Mouse (Mus musculus) neural tube, embryonic 11.5 days (tissue): ENCODE measurements around the gene Cyp4a12a. TPM values are rescaled to one million over a fixed set of nuclear protein-coding genes. Genes with fewer than 3 reads are reported as not detected.
"Not testable (repeated sequence)": the region's sequence is repeated elsewhere in the genome, so short reads cannot be mapped to it uniquely, and the experiment has no call there.

Source experiments
- ATAC-seq: fragments of 200-750 bp; cut with Nextera tagmentation; 2 replicates; pipeline ENCODE4 v1.8.0; 2017; ENCODE audit warnings: moderate number of reproducible peaks, mild to moderate bottlenecking, moderate TSS enrichment, moderate library complexity; ENCODE audit not compliant: insufficient read depth, low FRiP score, low TSS enrichment
- DNase-seq: peaks from one replicate; pipeline ENCODE4 v3.0.0-alpha.2; 2015; ENCODE audit warnings: low spot score
- H3K27ac ChIP-seq: fragments of 300-500 bp; sonication (generic); 2 replicates; pipeline ENCODE4 v1.5.1; 2014; ENCODE audit warnings: low read depth, mild to moderate bottlenecking, low read length
- H3K27me3 ChIP-seq: fragments of 300-500 bp; sonication (generic); 2 replicates; pipeline ENCODE4 v1.6.1; 2014; ENCODE audit warnings: mild to moderate bottlenecking, low read length, mixed read lengths; ENCODE audit not compliant: control insufficient read depth, insufficient read depth
- H3K36me3 ChIP-seq: fragments of 300-500 bp; sonication (generic); 2 replicates; pipeline ENCODE4 v1.6.1; 2014; ENCODE audit warnings: mild to moderate bottlenecking, low read length, moderate library complexity, mixed read lengths; ENCODE audit not compliant: control insufficient read depth, insufficient read depth
- H3K4me1 ChIP-seq: fragments of 300-500 bp; sonication (generic); 2 replicates; pipeline ENCODE4 v1.6.1; 2014; ENCODE audit warnings: low read length, mixed read lengths; ENCODE audit not compliant: control insufficient read depth, insufficient read depth
- H3K4me2 ChIP-seq: fragments of 300-500 bp; sonication (generic); 2 replicates; pipeline ENCODE4 v1.6.1; 2014; ENCODE audit warnings: low read depth, mild to moderate bottlenecking, moderate library complexity
- H3K4me3 ChIP-seq: fragments of 300-500 bp; sonication (generic); 2 replicates; pipeline ENCODE4 v1.5.1; 2014; ENCODE audit warnings: low read depth, low read length
- H3K9ac ChIP-seq: fragments of 300-500 bp; sonication (generic); 2 replicates; pipeline ENCODE4 v1.6.1; 2014; ENCODE audit warnings: mild to moderate bottlenecking, low read length
- H3K9me3 ChIP-seq: fragments of 300-500 bp; sonication (generic); 2 replicates; pipeline ENCODE4 v1.6.1; 2016; ENCODE audit warnings: low read length; ENCODE audit not compliant: control insufficient read depth
- polyA plus RNA-seq: library from polyadenylated mRNA; unstranded; fragments of >200 nt; fragmentation: Nextera tagmentation; extraction: Ambion mirVana; gene quantifications from 2 replicates; pipeline ENCODE4 v1.2.1, GENCODE M21; 2014

The Cyp4a12a gene
- polyA plus RNA-seq, 1 experiment from 2014 or later = not detected

DNA sequence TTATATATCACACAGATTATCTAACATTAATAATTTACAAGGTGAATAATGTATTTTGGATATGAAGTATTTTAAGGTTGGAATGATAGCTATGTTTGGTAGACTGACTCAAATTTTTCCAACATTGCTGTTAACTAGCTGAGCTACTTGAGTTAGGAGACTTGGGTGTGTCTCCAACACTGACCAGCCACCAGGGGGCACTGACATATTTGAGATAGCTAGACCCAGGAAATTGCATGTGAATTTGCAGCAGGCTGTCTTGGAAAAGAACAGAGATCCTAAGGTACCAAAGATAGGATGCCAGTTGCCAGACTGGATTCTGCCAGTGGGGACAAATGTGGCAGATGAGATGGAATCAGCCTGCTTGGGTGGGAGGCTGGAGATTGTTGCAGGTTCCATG lies 69.2 kb downstream of the Cyp4a12a start:
- not testable (repeated sequence) for H3K9ac ChIP-seq, DNase-seq, H3K4me1 ChIP-seq, H3K27ac ChIP-seq, H3K27me3 ChIP-seq, H3K4me2 ChIP-seq, H3K36me3 ChIP-seq, H3K9me3 ChIP-seq, H3K4me3 ChIP-seq
- peak; percentile 41; the same call in 1 of the 2 replicates for ATAC-seq

Other genes starting within 250 kb of the Cyp4a12a start
- 6.7 and 7.5 TPM in 2 replicates for gene Tal1, start 242.6 kb upstream of the Cyp4a12a start, polyA plus RNA-seq
- 9.7 and 14.7 TPM in 2 replicates for gene Pdzk1ip1, start 210.3 kb upstream of the Cyp4a12a start, polyA plus RNA-seq
- 1.2 and 2.3 TPM in 2 replicates for gene Cyp4x1, start 164.8 kb upstream of the Cyp4a12a start, polyA plus RNA-seq
- gene Cyp4a29, start 57.0 kb upstream of the Cyp4a12a start, polyA plus RNA-seq = not detected in 2 replicates
- not detected in 2 replicates for gene Cyp4a12b, start 112.6 kb downstream of the Cyp4a12a start, polyA plus RNA-seq
- gene Cyp4a30b, start 153.6 kb downstream of the Cyp4a12a start, polyA plus RNA-seq = not detected in 2 replicates
- not detected in 2 replicates for gene Cyp4a14, start 197.1 kb downstream of the Cyp4a12a start, polyA plus RNA-seq
- not detected in 2 replicates for gene Cyp4a10, start 219.2 kb downstream of the Cyp4a12a start, polyA plus RNA-seq